Mouse (Mus musculus) olfactory bulb, adult 2 months (tissue): ENCODE data around the gene Kif3b.
"Not testable (repeated sequence)": the region's sequence is repeated elsewhere in the genome, so short reads cannot be mapped to it uniquely, and the experiment has no call there.

Experiments used
- CTCF ChIP-seq: fragments of 200-500 bp; IDR thresholded peaks from 2 replicates; pipeline ENCODE4 v1.5.1; 2012; ENCODE audit warnings: low read depth, mild to moderate bottlenecking, low read length, moderate library complexity; ENCODE audit not compliant: insufficient read depth
- POLR2A ChIP-seq: fragments of 200-500 bp; IDR thresholded peaks from 2 replicates; pipeline ENCODE4 v1.6.1; 2012; ENCODE audit warnings: mild to moderate bottlenecking, low read depth, low read length, moderate library complexity; ENCODE audit not compliant: insufficient read depth

DNA sequence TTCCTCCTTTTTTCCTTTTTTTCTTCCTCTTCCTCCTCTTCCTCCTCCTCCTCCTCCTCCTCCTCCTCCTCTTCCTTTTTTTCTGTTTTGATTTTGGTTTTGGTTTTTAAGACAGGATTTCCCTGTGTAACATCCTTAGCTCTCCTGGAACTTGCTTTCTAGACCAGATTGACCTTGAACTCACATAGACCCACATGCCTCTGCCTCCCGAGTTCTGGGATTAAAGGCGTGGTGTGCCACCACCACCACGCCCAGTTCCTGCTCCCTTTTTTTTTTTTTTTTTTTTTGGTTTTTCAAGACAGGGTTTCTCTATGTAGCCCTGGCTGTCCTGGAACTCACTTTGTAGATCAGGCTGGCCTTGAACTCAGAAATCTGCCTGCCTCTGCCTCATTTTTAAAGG lies 15.6 kb upstream of the Kif3b start:
- TF ChIP-seq POLR2A, CTCF: not testable (repeated sequence)
